Mouse (Mus musculus) kidney, adult 2 months (tissue): ENCODE results near the gene Nphs2. TPM values are rescaled to one million over a fixed set of nuclear protein-coding genes. Genes with fewer than 3 reads are reported as not detected.
"Not testable (repeated sequence)": the region's sequence is repeated elsewhere in the genome, so short reads cannot be mapped to it uniquely, and the experiment has no call there.

ENCODE experiments used
- DNase-seq: peaks from one replicate; pipeline ENCODE4 v3.0.0; 2021
- H3K27ac ChIP-seq: fragments of 200-500 bp; 2 replicates; pipeline ENCODE4 v1.5.1; 2012; ENCODE audit warnings: low read depth, low read length, control low read depth, inconsistent platforms; ENCODE audit not compliant: insufficient read depth
- H3K27me3 ChIP-seq: fragments of 200-500 bp; replicated peaks from 2 replicates; pipeline ENCODE4 v1.6.1; 2012; ENCODE audit warnings: mild to moderate bottlenecking, moderate library complexity, low read length, inconsistent platforms; ENCODE audit not compliant: control insufficient read depth, insufficient read depth
- H3K36me3 ChIP-seq: fragments of 200-500 bp; 2 replicates; pipeline ENCODE4 v1.6.1; 2012; ENCODE audit warnings: mild to moderate bottlenecking, moderate library complexity, low read length, inconsistent platforms; ENCODE audit not compliant: control insufficient read depth, insufficient read depth
- H3K4me1 ChIP-seq: fragments of 200-500 bp; 2 replicates; pipeline ENCODE4 v1.6.1; 2011; ENCODE audit warnings: low read length; ENCODE audit not compliant: control insufficient read depth, insufficient read depth
- H3K4me3 ChIP-seq: fragments of 200-500 bp; 2 replicates; pipeline ENCODE4 v1.5.1; 2011; ENCODE audit warnings: mild to moderate bottlenecking, low read depth, low read length, control low read depth; ENCODE audit not compliant: insufficient read depth
- CTCF ChIP-seq: fragments of 200-500 bp; conservative IDR thresholded peaks from 2 replicates; pipeline ENCODE4 v1.5.1; 2011; ENCODE audit warnings: low read depth, mild to moderate bottlenecking, control low read depth, low read length, moderate library complexity, mixed read lengths; ENCODE audit not compliant: insufficient read depth, insufficient read length
- POLR2A ChIP-seq: fragments of 200-500 bp; IDR thresholded peaks from one replicate; pipeline ENCODE4 v1.6.1; 2011; ENCODE audit warnings: low read depth, low read length, control low read depth
- WGBS: fragments of 180-500 bp; shearing (Covaris S2); methylation state at CpG from one replicate; pipeline ENCODE4 v1.1.7; 2018; 5-methylcytosine and 5-hydroxymethylcytosine counted together
- polyA plus RNA-seq: library from polyadenylated mRNA; depleted of rRNA; stranded (reverse); fragments of >200 nt; gene quantifications from 2 replicates; pipeline ENCODE4 v1.2.3, GENCODE M21; 2012

Nphs2 gene
- polyA plus RNA-seq, 1 experiment: 56.0 TPM

GRCm38 (mm10) chr1:156284207-156284606 is 26.3 kb upstream of the Nphs2 start:
- no peaks in the 10 kb centered on the region for H3K4me1 ChIP-seq
- DNase-seq: no peak
- 68% methylated on average over 10 of the region's 10 CpGs for WGBS
- H3K27ac ChIP-seq: no peak overlapping the region
- no peak overlapping the region for H3K4me3 ChIP-seq
- H3K27me3 ChIP-seq: no peaks in the 10 kb centered on the region
- no peaks in the 10 kb centered on the region for H3K36me3 ChIP-seq
- no peak for TF ChIP-seq CTCF

- no peaks in the 10 kb centered on the region for H3K27me3 ChIP-seq
- no peak for DNase-seq
- WGBS: 48% methylated on average over 9 of the region's 9 CpGs
- no peak overlapping the region for H3K4me3 ChIP-seq
- H3K27ac ChIP-seq: no peak overlapping the region
- no peaks in the 10 kb centered on the region for H3K36me3 ChIP-seq
- TF ChIP-seq POLR2A: no peak
- TF ChIP-seq CTCF: no peak
- no peaks in the 10 kb centered on the region for H3K4me1 ChIP-seq
Observed at GRCm38 (mm10) chr1:156284851-156285540, 25.5 kb upstream of the Nphs2 start.

- Histone ChIP-seq H3K27me3 (no peaks in the 10 kb centered on the region), H3K27ac (no peak overlapping the region), H3K36me3 (no peaks in the 10 kb centered on the region), H3K4me3 (no peak overlapping the region), H3K4me1 (no peaks in the 10 kb centered on the region)
- TF ChIP-seq CTCF (no peak), POLR2A (no peak)
- DNase-seq: no peak
- 79% methylated on average over 5 of the region's 5 CpGs for WGBS
Observed at GRCm38 (mm10) chr1:156285541-156285896, 25.0 kb upstream of the Nphs2 start.

- no peak for TF ChIP-seq POLR2A
- no peak for TF ChIP-seq CTCF
- no peaks in the 10 kb centered on the region for H3K36me3 ChIP-seq
- no peak overlapping the region for H3K4me3 ChIP-seq
- H3K27ac ChIP-seq: no peak overlapping the region
- 72% methylated on average over 9 of the region's 9 CpGs for WGBS
- H3K4me1 ChIP-seq: no peaks in the 10 kb centered on the region
- no peaks in the 10 kb centered on the region for H3K27me3 ChIP-seq
- DNase-seq: no peak
Observed at GRCm38 (mm10) chr1:156288556-156289221, 21.8 kb upstream of the Nphs2 start.

GRCm38 (mm10) chr1:156289222-156289587 is 21.3 kb upstream of the Nphs2 start:
- 71% methylated on average over 10 of the region's 10 CpGs for WGBS
- not testable (repeated sequence) for DNase-seq, H3K4me1 ChIP-seq, H3K27ac ChIP-seq, H3K27me3 ChIP-seq, H3K36me3 ChIP-seq, H3K4me3 ChIP-seq

GRCm38 (mm10) chr1:156290016-156290415 is 20.5 kb upstream of the Nphs2 start:
- H3K4me1 ChIP-seq: no peaks in the 10 kb centered on the region
- H3K36me3 ChIP-seq: no peaks in the 10 kb centered on the region
- no peak overlapping the region for H3K4me3 ChIP-seq
- no peak for TF ChIP-seq POLR2A
- no peak for TF ChIP-seq CTCF
- WGBS: 94% methylated on average over 6 of the region's 6 CpGs
- no peak for DNase-seq
- no peaks in the 10 kb centered on the region for H3K27me3 ChIP-seq
- H3K27ac ChIP-seq: no peak overlapping the region

GRCm38 (mm10) chr1:156302911-156303749 is 7.4 kb upstream of the Nphs2 start, which contains the start of gene Tdrd5:
Gene Tdrd5 (minus strand): TSS chr1:156303664.
- H3K27ac ChIP-seq: no peak within 1 kb of the TSS
- TF ChIP-seq CTCF: no peak
- TF ChIP-seq POLR2A: no peak
- peaks cover 3% of the 10 kb centered on the region for H3K27me3 ChIP-seq
- 1% methylated on average over 85 of the region's 85 CpGs for WGBS
- 0 out of 2 replicates have a peak, but pooled peaks cover 3% of the 10 kb centered on the region for H3K4me1 ChIP-seq
- peak within 1 kb of the TSS; percentile 71 for H3K4me3 ChIP-seq
- DNase-seq: peak; percentile 27
- H3K36me3 ChIP-seq: no peaks in the 10 kb centered on the region
